Mouse (Mus musculus): ENCODE measurements around the gene Ikzf3.

DNA sequence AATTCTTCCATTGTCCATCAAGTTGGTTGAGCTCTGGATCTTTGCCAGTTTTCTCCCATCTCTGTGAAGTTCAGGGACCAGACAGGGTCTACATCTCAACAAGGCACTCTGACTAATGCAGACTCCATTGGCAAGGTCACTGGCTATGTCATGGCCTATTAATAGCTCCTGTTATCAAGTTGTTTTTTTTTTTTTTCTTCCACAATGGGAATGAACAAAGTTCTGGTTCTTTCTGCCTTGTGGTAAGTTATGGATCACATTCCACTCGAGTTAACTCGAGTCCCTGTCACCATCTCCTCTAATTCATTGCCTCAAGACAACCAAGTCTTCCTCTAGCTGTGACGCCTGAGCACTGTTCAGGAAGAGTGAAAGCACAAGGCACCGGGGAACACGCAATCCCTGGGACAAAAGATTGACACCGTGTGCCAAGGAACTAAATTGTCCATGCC, 43.0 kb upstream of the Ikzf3 start:
- TF ChIP-seq CTCF (IDR thresholded peaks at IDR 0.05): no peak
- no peak for TF ChIP-seq EP300 (IDR thresholded peaks at IDR 0.05)

All from lung, postnatal 0 days (tissue).